Mouse (Mus musculus) ES-Bruce4 (cell line): Measurements from ENCODE around the gene Tspan9. TPM values are rescaled to one million over a fixed set of nuclear protein-coding genes. Genes with fewer than 3 reads are reported as not detected.

Experiments used
- H3K27ac ChIP-seq: 2 replicates; pipeline ENCODE4 v1.5.1; 2012; ENCODE audit warnings: low read length, inconsistent platforms; ENCODE audit not compliant: insufficient read depth
- H3K27me3 ChIP-seq: 2 replicates; pipeline ENCODE4 v1.6.1; 2012; ENCODE audit warnings: mild to moderate bottlenecking, low read length, inconsistent platforms; ENCODE audit not compliant: control insufficient read depth, poor library complexity, insufficient read depth, severe bottlenecking
- H3K36me3 ChIP-seq: 2 replicates; pipeline ENCODE4 v1.6.1; 2012; ENCODE audit warnings: inconsistent platforms, mild to moderate bottlenecking, low read length, moderate library complexity; ENCODE audit not compliant: control insufficient read depth, poor library complexity, insufficient read depth, severe bottlenecking
- H3K4me1 ChIP-seq: one replicate; pipeline ENCODE4 v1.8.1; 2011; ENCODE audit warnings: low read length; ENCODE audit not compliant: control insufficient read depth, insufficient read depth
- H3K4me3 ChIP-seq: 2 replicates; pipeline ENCODE4 v1.5.1; 2011; ENCODE audit warnings: low read depth, mild to moderate bottlenecking, low read length
- H3K9ac ChIP-seq: 2 replicates; pipeline ENCODE4 v1.6.1; 2012; ENCODE audit warnings: low read depth, mild to moderate bottlenecking, inconsistent platforms; ENCODE audit not compliant: poor library complexity, severe bottlenecking
- H3K9me3 ChIP-seq: replicated peaks from 2 replicates; pipeline ENCODE4 v1.6.1; 2012; ENCODE audit warnings: mild to moderate bottlenecking, low read length, inconsistent platforms; ENCODE audit not compliant: control insufficient read depth, poor library complexity, insufficient read depth, severe bottlenecking
- CTCF ChIP-seq: IDR thresholded peaks from one replicate; pipeline ENCODE4 v1.8.1; 2011; ENCODE audit warnings: low read depth, low read length
- EP300 ChIP-seq: IDR thresholded peaks from 2 replicates; pipeline ENCODE4 v1.6.1; 2011; ENCODE audit warnings: low read depth, low read length; ENCODE audit not compliant: insufficient read depth
- POLR2A ChIP-seq: IDR thresholded peaks from one replicate; pipeline ENCODE4 v1.8.1; 2011; ENCODE audit warnings: low read length; ENCODE audit not compliant: insufficient read depth
- polyA plus RNA-seq: library from polyadenylated mRNA; stranded (reverse); fragments of >200 nt; gene quantifications from 2 replicates; pipeline ENCODE4 v1.2.4, GENCODE M21; 2011; ENCODE audit warnings: low read depth; ENCODE audit not compliant: missing spikeins, insufficient read depth, insufficient read length

Gene Tspan9
- polyA plus RNA-seq, 1 experiment: 90.5 TPM

GRCm38 (mm10) chr6:127976695-127977094 is 166.7 kb downstream of the Tspan9 start:
- Histone ChIP-seq H3K4me1 (peaks cover 2% of the 10 kb centered on the region), H3K27ac (no peak overlapping the region), H3K27me3 (no peaks in the 10 kb centered on the region), H3K4me3 (no peak overlapping the region), H3K36me3 (no peaks in the 10 kb centered on the region), H3K9ac (no peak overlapping the region), H3K9me3 (no peaks in the 10 kb centered on the region)
- TF ChIP-seq POLR2A (no peak), CTCF (no peak), EP300 (no peak)

- peaks cover 4% of the 10 kb centered on the region for H3K4me1 ChIP-seq
- no peak overlapping the region for H3K4me3 ChIP-seq
- TF ChIP-seq POLR2A (no peak), CTCF (no peak), EP300 (no peak)
- no peak overlapping the region for H3K27ac ChIP-seq
- H3K9ac ChIP-seq: no peak overlapping the region
- no peaks in the 10 kb centered on the region for H3K27me3 ChIP-seq
- no peaks in the 10 kb centered on the region for H3K9me3 ChIP-seq
- H3K36me3 ChIP-seq: no peaks in the 10 kb centered on the region
Measured at GRCm38 (mm10) chr6:127974000-127974399, 169.4 kb downstream of the Tspan9 start.

GRCm38 (mm10) chr6:127973553-127973952 is 169.8 kb downstream of the Tspan9 start:
- Histone ChIP-seq H3K9me3 (no peaks in the 10 kb centered on the region), H3K4me1 (peaks cover 4% of the 10 kb centered on the region), H3K27ac (no peak overlapping the region), H3K4me3 (no peak overlapping the region), H3K9ac (no peak overlapping the region), H3K27me3 (no peaks in the 10 kb centered on the region), H3K36me3 (no peaks in the 10 kb centered on the region)
- TF ChIP-seq EP300: no peak
- TF ChIP-seq POLR2A: no peak
- TF ChIP-seq CTCF: no peak

GRCm38 (mm10) chr6:127971931-127972330 is 171.5 kb downstream of the Tspan9 start:
- peaks cover 4% of the 10 kb centered on the region for H3K4me1 ChIP-seq

GRCm38 (mm10) chr6:127970848-127971247 is 172.5 kb downstream of the Tspan9 start:
- H3K36me3 ChIP-seq: no peaks in the 10 kb centered on the region
- no peak overlapping the region for H3K9ac ChIP-seq
- no peaks in the 10 kb centered on the region for H3K27me3 ChIP-seq
- TF ChIP-seq POLR2A (no peak), EP300 (peak; percentile 87), CTCF (no peak)
- peaks cover 4% of the 10 kb centered on the region for H3K4me1 ChIP-seq
- no peaks in the 10 kb centered on the region for H3K9me3 ChIP-seq
- H3K27ac ChIP-seq: no peak overlapping the region
- no peak overlapping the region for H3K4me3 ChIP-seq

More at GRCm38 (mm10) chr6:127971931-127972330, 171.5 kb downstream of the Tspan9 start:
- no peak overlapping the region for H3K9ac ChIP-seq
- no peaks in the 10 kb centered on the region for H3K36me3 ChIP-seq
- H3K27me3 ChIP-seq: no peaks in the 10 kb centered on the region
- no peak overlapping the region for H3K4me3 ChIP-seq
- H3K9me3 ChIP-seq: no peaks in the 10 kb centered on the region
- TF ChIP-seq POLR2A (no peak), CTCF (no peak), EP300 (no peak)
- H3K27ac ChIP-seq: no peak overlapping the region

- no peaks in the 10 kb centered on the region for H3K9me3 ChIP-seq
- no peak overlapping the region for H3K27ac ChIP-seq
- H3K27me3 ChIP-seq: no peaks in the 10 kb centered on the region
- H3K4me3 ChIP-seq: no peak overlapping the region
- H3K4me1 ChIP-seq: peaks cover 2% of the 10 kb centered on the region
- no peaks in the 10 kb centered on the region for H3K36me3 ChIP-seq
- H3K9ac ChIP-seq: no peak overlapping the region
- no peak for TF ChIP-seq EP300
- peak; percentile 99 for TF ChIP-seq CTCF
Measured at GRCm38 (mm10) chr6:127970120-127970519, 173.3 kb downstream of the Tspan9 start.
